ENCODE assay signal across 1 mouse cellular context in the genomic region with DNA sequence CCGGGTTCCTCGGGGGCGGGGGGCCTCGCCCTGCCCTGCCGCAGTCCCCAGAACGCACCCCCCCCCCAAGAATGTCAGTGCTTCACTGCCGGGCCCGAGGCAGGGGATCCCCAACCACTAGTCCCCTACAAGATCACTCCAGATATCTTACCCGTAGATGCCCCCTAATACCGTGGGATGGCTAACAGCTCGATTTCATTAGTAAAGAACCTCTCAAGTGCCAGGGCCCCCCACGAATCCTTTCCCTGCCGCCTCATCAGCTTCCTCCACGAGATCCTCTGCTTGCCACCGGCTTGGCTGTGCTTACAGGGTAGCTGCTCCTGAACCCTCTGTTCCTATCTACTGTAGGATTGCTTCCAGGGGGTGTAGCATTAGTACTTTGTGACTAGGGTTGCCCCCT.
TF ChIP-seq lines count a peak whose summit lies in the region.

No protein-coding gene starts in this region.

TF ChIP-seq in MEL, 35 proteins besides CTCF, POLR2A, EP300 and RAD21 (continued from another document):
- TF ChIP-seq NRF1 (IDR thresholded peaks at IDR 0.05; ENCODE audit: insufficient read depth, low read depth, low read length, poor library complexity, severe bottlenecking) (no peak), MXI1 (IDR thresholded peaks at IDR 0.05; ENCODE audit: low read depth, low read length) (0 out of 2 replicates have a peak, but pooled peaks have one; percentile 13), TBP (IDR thresholded peaks at IDR 0.05; ENCODE audit: low read depth, low read length) (no peak), ZMIZ1 (IDR thresholded peaks at IDR 0.05; ENCODE audit: low read depth, low read length) (no peak)
